Mouse (Mus musculus): ENCODE measurements around the gene Patj. TPM values are rescaled to one million over a fixed set of nuclear protein-coding genes. Genes with fewer than 3 reads are reported as not detected.

Patj gene
- polyA plus RNA-seq, 1 experiment: 22.3 TPM

DNA sequence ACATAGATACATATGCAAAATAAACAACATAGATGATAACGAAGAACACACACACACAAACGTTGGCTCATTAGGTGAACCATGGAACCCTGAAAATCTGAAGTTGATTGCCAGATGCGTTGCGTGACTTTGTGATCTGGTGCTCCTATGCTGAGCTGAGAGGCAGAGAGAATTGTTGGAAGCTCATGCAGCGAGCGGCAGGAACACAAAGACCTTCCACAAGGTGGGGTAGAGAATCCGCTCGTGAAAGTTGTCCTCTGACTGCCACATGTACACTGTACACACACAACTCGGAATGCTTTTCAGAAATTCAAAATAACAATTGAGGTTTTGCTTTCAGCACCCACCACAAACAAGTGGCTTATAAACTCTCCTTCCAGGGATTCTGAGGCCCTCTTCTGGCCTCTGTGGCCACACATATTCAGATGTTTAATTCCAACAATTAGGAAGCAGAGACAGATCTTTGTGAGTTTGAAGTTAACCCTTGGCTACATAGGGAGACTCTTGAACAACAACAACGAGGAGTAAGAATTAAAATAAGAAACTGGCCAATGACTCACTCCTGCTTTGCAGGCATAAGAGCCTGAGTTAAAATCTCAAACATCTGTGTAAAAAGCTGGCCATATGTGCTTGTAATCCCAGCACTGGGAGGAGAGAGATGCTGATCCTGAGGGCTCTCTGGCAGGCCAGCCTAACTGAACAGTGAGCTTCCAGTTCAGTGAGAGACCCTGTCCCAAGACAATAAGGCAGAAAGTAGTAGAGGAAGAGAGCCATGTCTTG lies 116.6 kb downstream of the Patj start:
- H3K36me3 ChIP-seq (ENCODE audit: control insufficient read depth, insufficient read depth): no peaks in the 10 kb centered on the region
- no peaks in the 10 kb centered on the region for H3K27me3 ChIP-seq (ENCODE audit: control insufficient read depth, insufficient read depth, insufficient read length)
- no peak overlapping the region for H3ac ChIP-seq (ENCODE audit: control insufficient read depth, insufficient read length)
- H3K79me2 ChIP-seq (ENCODE audit: control insufficient read depth, insufficient read depth): no peaks in the 10 kb centered on the region
- TF ChIP-seq MAX (IDR thresholded peaks at IDR 0.05; ENCODE audit: low read depth) (no peak), CEBPB (IDR thresholded peaks at IDR 0.05; ENCODE audit: insufficient read depth, poor library complexity, severe bottlenecking) (no peak)
- no peak overlapping the region for H3K4me2 ChIP-seq (ENCODE audit: low read depth)
- no peak overlapping the region for H3K4me3 ChIP-seq

DNA sequence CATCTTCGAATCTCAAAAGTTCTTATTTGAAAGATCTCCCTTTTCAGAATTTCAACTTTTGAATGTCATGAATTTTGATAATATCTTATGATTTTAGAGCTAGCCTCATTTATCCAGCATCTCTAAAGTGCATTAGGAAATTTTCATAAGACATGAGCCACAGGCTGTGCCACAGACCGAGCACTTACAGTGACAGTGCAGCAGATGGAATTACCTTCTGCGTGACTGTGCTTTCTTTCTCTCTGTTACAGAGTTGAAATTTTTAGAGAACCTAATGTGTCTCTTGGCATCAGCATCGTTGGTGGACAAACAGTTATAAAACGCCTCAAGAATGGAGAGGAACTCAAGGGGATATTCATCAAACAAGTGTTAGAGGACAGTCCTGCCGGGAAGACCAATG lies 124.9 kb downstream of the Patj start:
- Histone ChIP-seq H3K36me3 (ENCODE audit: control insufficient read depth, insufficient read depth) (no peaks in the 10 kb centered on the region), H3K79me2 (ENCODE audit: control insufficient read depth, insufficient read depth) (no peaks in the 10 kb centered on the region), H3K4me2 (ENCODE audit: low read depth) (no peak overlapping the region), H3K27me3 (ENCODE audit: control insufficient read depth, insufficient read depth, insufficient read length) (no peaks in the 10 kb centered on the region), H3K4me3 (no peak overlapping the region), H3ac (ENCODE audit: control insufficient read depth, insufficient read length) (no peak overlapping the region)
- TF ChIP-seq CEBPB (IDR thresholded peaks at IDR 0.05; ENCODE audit: insufficient read depth, poor library complexity, severe bottlenecking): no peak
- no peak for TF ChIP-seq MYOD1 (IDR thresholded peaks at IDR 0.05; ENCODE audit: control insufficient read depth in 1 of 3, insufficient read length in 2 of 3, low read depth in 2 of 3)
- no peak for TF ChIP-seq TCF12 (IDR thresholded peaks at IDR 0.05; ENCODE audit: insufficient read depth, poor library complexity, severe bottlenecking)
- no peak for TF ChIP-seq TCF3 (IDR thresholded peaks at IDR 0.05; ENCODE audit: insufficient read length, low read depth)
- no peak for TF ChIP-seq POLR2AphosphoS2 (IDR thresholded peaks at IDR 0.05; ENCODE audit: insufficient read length, low read depth)
- no peak for TF ChIP-seq E2F4 (IDR thresholded peaks at IDR 0.05; ENCODE audit: insufficient read depth)
- no peak for TF ChIP-seq SRF (IDR thresholded peaks at IDR 0.05; ENCODE audit: control insufficient read depth, insufficient read length, low read depth)
- no peak for TF ChIP-seq USF1 (IDR thresholded peaks at IDR 0.05; ENCODE audit: low read depth)
- TF ChIP-seq MAX (IDR thresholded peaks at IDR 0.05; ENCODE audit: low read depth): no peak
- no peak for TF ChIP-seq POLR2A (IDR thresholded peaks at IDR 0.05; ENCODE audit: insufficient read length, low read depth)
- no peak for TF ChIP-seq MYOG (IDR thresholded peaks at IDR 0.05; ENCODE audit: control insufficient read depth in 1 of 3, insufficient read depth in 1 of 3, insufficient read length in 2 of 3, low read depth in 2 of 3)
- TF ChIP-seq REST (IDR thresholded peaks at IDR 0.05; ENCODE audit: insufficient read depth, insufficient read length): no peak

DNA sequence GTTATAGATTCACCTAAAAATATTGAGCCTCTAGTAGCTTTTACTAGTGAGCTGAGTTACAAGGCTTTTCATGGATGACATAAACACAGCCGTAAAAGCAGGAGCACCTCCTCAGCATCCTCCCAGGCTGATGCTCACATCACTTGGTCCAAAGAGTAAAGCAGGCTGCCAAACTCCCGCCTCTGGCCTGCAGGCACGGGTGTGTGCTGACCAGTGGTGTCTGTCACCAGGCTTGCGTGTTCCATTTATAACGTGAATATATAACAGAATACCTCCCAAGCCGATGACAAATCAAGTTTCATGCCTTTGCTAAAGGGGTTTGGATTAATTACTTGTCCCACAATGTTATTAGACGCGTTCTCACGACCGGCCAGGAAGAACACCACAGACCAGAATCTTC lies 128.9 kb downstream of the Patj start:
- Histone ChIP-seq H3K4me2 (ENCODE audit: low read depth) (no peak overlapping the region), H3K79me2 (ENCODE audit: control insufficient read depth, insufficient read depth) (no peaks in the 10 kb centered on the region), H3K27me3 (ENCODE audit: control insufficient read depth, insufficient read depth, insufficient read length) (no peaks in the 10 kb centered on the region), H3K4me3 (no peak overlapping the region), H3K36me3 (ENCODE audit: control insufficient read depth, insufficient read depth) (no peaks in the 10 kb centered on the region), H3ac (ENCODE audit: control insufficient read depth, insufficient read length) (no peak overlapping the region)
- TF ChIP-seq REST (IDR thresholded peaks at IDR 0.05; ENCODE audit: insufficient read depth, insufficient read length) (no peak), E2F4 (IDR thresholded peaks at IDR 0.05; ENCODE audit: insufficient read depth) (no peak), CEBPB (IDR thresholded peaks at IDR 0.05; ENCODE audit: insufficient read depth, poor library complexity, severe bottlenecking) (no peak), USF1 (IDR thresholded peaks at IDR 0.05; ENCODE audit: low read depth) (no peak), POLR2AphosphoS2 (IDR thresholded peaks at IDR 0.05; ENCODE audit: insufficient read length, low read depth) (no peak), MAX (IDR thresholded peaks at IDR 0.05; ENCODE audit: low read depth) (no peak), POLR2A (IDR thresholded peaks at IDR 0.05; ENCODE audit: insufficient read length, low read depth) (no peak), MYOD1 (IDR thresholded peaks at IDR 0.05; ENCODE audit: control insufficient read depth in 1 of 3, insufficient read length in 2 of 3, low read depth in 2 of 3) (no peak), TCF3 (IDR thresholded peaks at IDR 0.05; ENCODE audit: insufficient read length, low read depth) (no peak), TCF12 (IDR thresholded peaks at IDR 0.05; ENCODE audit: insufficient read depth, poor library complexity, severe bottlenecking) (no peak), MYOG (IDR thresholded peaks at IDR 0.05; ENCODE audit: control insufficient read depth in 1 of 3, insufficient read depth in 1 of 3, insufficient read length in 2 of 3, low read depth in 2 of 3) (no peak), SRF (IDR thresholded peaks at IDR 0.05; ENCODE audit: control insufficient read depth, insufficient read length, low read depth) (no peak)

DNA sequence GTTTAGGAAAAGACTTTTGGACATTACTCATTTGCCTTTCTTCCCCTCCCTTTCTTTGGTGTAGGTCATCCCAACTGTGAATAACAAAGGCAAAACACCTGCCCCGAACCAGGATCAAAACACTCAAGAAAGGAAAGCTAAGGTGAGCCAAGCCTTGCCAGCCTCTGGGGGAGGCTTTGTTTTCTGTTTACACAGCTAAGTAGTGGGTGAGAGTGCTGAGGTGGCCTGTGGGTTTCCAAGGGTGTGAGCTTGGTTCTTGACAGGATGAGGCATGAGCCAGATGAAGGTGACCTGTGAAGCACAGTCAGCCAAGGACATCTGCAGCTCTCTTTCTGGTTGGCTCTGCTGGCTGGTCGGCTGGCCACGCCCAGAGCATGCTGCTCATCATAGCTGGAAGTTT lies 139.9 kb downstream of the Patj start:
- no peaks in the 10 kb centered on the region for H3K79me2 ChIP-seq (ENCODE audit: control insufficient read depth, insufficient read depth)
- no peak overlapping the region for H3ac ChIP-seq (ENCODE audit: control insufficient read depth, insufficient read length)
- no peaks in the 10 kb centered on the region for H3K27me3 ChIP-seq (ENCODE audit: control insufficient read depth, insufficient read depth, insufficient read length)
- H3K4me3 ChIP-seq: no peak overlapping the region
- no peak overlapping the region for H3K4me2 ChIP-seq (ENCODE audit: low read depth)
- H3K36me3 ChIP-seq (ENCODE audit: control insufficient read depth, insufficient read depth): no peaks in the 10 kb centered on the region
- TF ChIP-seq CEBPB (IDR thresholded peaks at IDR 0.05; ENCODE audit: insufficient read depth, poor library complexity, severe bottlenecking) (no peak), TCF3 (IDR thresholded peaks at IDR 0.05; ENCODE audit: insufficient read length, low read depth) (no peak), SRF (IDR thresholded peaks at IDR 0.05; ENCODE audit: control insufficient read depth, insufficient read length, low read depth) (no peak), MYOG (IDR thresholded peaks at IDR 0.05; ENCODE audit: control insufficient read depth in 1 of 3, insufficient read depth in 1 of 3, insufficient read length in 2 of 3, low read depth in 2 of 3) (no peak), POLR2AphosphoS2 (IDR thresholded peaks at IDR 0.05; ENCODE audit: insufficient read length, low read depth) (no peak), REST (IDR thresholded peaks at IDR 0.05; ENCODE audit: insufficient read depth, insufficient read length) (no peak), POLR2A (IDR thresholded peaks at IDR 0.05; ENCODE audit: insufficient read length, low read depth) (no peak), MYOD1 (IDR thresholded peaks at IDR 0.05; ENCODE audit: control insufficient read depth in 1 of 3, insufficient read length in 2 of 3, low read depth in 2 of 3) (no peak), MAX (IDR thresholded peaks at IDR 0.05; ENCODE audit: low read depth) (no peak), E2F4 (IDR thresholded peaks at IDR 0.05; ENCODE audit: insufficient read depth) (no peak), USF1 (IDR thresholded peaks at IDR 0.05; ENCODE audit: low read depth) (no peak)

DNA sequence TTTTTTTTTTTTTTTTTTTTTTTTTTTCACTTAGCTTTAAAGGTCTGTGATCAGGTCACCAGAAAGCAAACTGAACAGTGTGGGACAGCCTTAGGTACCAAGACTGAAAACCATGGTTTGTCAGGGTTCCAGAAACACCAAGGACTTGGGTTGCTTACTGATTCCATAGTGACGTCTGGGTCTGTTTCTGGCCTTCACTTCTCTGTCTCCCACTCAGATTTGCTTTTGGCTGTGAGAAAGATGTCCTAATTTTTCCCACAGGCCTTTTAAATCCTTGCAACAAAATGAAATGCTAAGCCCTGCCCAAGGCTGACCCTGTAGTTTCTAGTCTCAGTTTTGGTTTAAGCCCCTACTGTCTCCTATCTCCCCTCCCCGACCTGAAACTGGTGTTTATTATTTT lies 146.0 kb downstream of the Patj start:
- Histone ChIP-seq H3K36me3 (ENCODE audit: control insufficient read depth, insufficient read depth) (no peaks in the 10 kb centered on the region), H3K27me3 (ENCODE audit: control insufficient read depth, insufficient read depth, insufficient read length) (no peaks in the 10 kb centered on the region), H3K4me3 (no peak overlapping the region), H3ac (ENCODE audit: control insufficient read depth, insufficient read length) (no peak overlapping the region), H3K4me2 (ENCODE audit: low read depth) (no peak overlapping the region), H3K79me2 (ENCODE audit: control insufficient read depth, insufficient read depth) (no peaks in the 10 kb centered on the region)
- TF ChIP-seq USF1 (IDR thresholded peaks at IDR 0.05; ENCODE audit: low read depth) (no peak), SRF (IDR thresholded peaks at IDR 0.05; ENCODE audit: control insufficient read depth, insufficient read length, low read depth) (no peak), TCF3 (IDR thresholded peaks at IDR 0.05; ENCODE audit: insufficient read length, low read depth) (no peak), TCF12 (IDR thresholded peaks at IDR 0.05; ENCODE audit: insufficient read depth, poor library complexity, severe bottlenecking) (no peak), MAX (IDR thresholded peaks at IDR 0.05; ENCODE audit: low read depth) (no peak), REST (IDR thresholded peaks at IDR 0.05; ENCODE audit: insufficient read depth, insufficient read length) (no peak), POLR2A (IDR thresholded peaks at IDR 0.05; ENCODE audit: insufficient read length, low read depth) (no peak), CEBPB (IDR thresholded peaks at IDR 0.05; ENCODE audit: insufficient read depth, poor library complexity, severe bottlenecking) (no peak), MYOG (IDR thresholded peaks at IDR 0.05; ENCODE audit: control insufficient read depth in 1 of 3, insufficient read depth in 1 of 3, insufficient read length in 2 of 3, low read depth in 2 of 3) (no peak), E2F4 (IDR thresholded peaks at IDR 0.05; ENCODE audit: insufficient read depth) (no peak), POLR2AphosphoS2 (IDR thresholded peaks at IDR 0.05; ENCODE audit: insufficient read length, low read depth) (no peak), MYOD1 (IDR thresholded peaks at IDR 0.05; ENCODE audit: control insufficient read depth in 1 of 3, insufficient read length in 2 of 3, low read depth in 2 of 3) (no peak)
